Mouse (Mus musculus): ENCODE results near the gene Cnnm1. TPM values are rescaled to one million over a fixed set of nuclear protein-coding genes. Genes with fewer than 3 reads are reported as not detected.

Cnnm1 gene
- total and polyA plus RNA-seq, 3 experiments, result not detected

GRCm38 (mm10) chr19:43526025-43526424, 85.8 kb downstream of the Cnnm1 start:
- peaks cover 7 to 17% of the 10 kb centered on the region in 2 experiments for H3K4me1 ChIP-seq (ENCODE audit: control insufficient read depth in 1 of 2, insufficient read depth in 2 of 2)
- no peak for DNase-seq (ENCODE audit: extremely low read depth)
- TF ChIP-seq JUND (conservative IDR thresholded peaks at IDR 0.05; ENCODE audit: low read depth, low read length) (no peak), GABPA (IDR thresholded peaks at IDR 0.05; ENCODE audit: insufficient replicate concordance, low read depth, low read length) (no peak), ZMIZ1 (IDR thresholded peaks at IDR 0.05; ENCODE audit: low read depth, low read length) (no peak), EP300 (IDR thresholded peaks at IDR 0.05; ENCODE audit: low read length) (no peak), ETS1 (conservative IDR thresholded peaks at IDR 0.05; ENCODE audit: low read depth, low read length) (no peak), NRF1 (IDR thresholded peaks at IDR 0.05; ENCODE audit: low read depth, low read length) (no peak), E2F4 (IDR thresholded peaks at IDR 0.05; ENCODE audit: insufficient replicate concordance, low read depth, low read length) (no peak), PAX5 (IDR thresholded peaks at IDR 0.05; ENCODE audit: low read length) (no peak), SIN3A (IDR thresholded peaks at IDR 0.05; ENCODE audit: low read length) (no peak), ZKSCAN1 (IDR thresholded peaks at IDR 0.05; ENCODE audit: borderline replicate concordance, low read depth, low read length) (no peak), JUN (IDR thresholded peaks at IDR 0.05; ENCODE audit: insufficient read depth, low read depth, low read length) (no peak), ZC3H11A (IDR thresholded peaks at IDR 0.05; ENCODE audit: low read depth, low read length) (no peak), ZNF384 (IDR thresholded peaks at IDR 0.05; ENCODE audit: low read depth, low read length) (no peak), CTCF (conservative IDR thresholded peaks at IDR 0.05 in 1 of 2, IDR thresholded peaks at IDR 0.05 in 1 of 2; ENCODE audit: low read depth in 2 of 2, low read length in 2 of 2) (no peak), HCFC1 (IDR thresholded peaks at IDR 0.05; ENCODE audit: low read depth, low read length) (no peak), KAT2A (IDR thresholded peaks at IDR 0.05; ENCODE audit: insufficient replicate concordance, low read length) (no peak), POLR2A (IDR thresholded peaks at IDR 0.05; ENCODE audit: low read depth, low read length) (no peak), MAX (IDR thresholded peaks at IDR 0.05; ENCODE audit: low read length) (no peak), USF1 (IDR thresholded peaks at IDR 0.05; ENCODE audit: low read depth, low read length) (no peak)
- peaks cover 0 to 6% of the 10 kb centered on the region in 2 experiments for H3K36me3 ChIP-seq (replicated peaks in 1 of 2; ENCODE audit: control insufficient read depth in 1 of 2, insufficient read depth in 1 of 2, low read length in 1 of 2)
- dilution Hi-C loops (cut with MboI; ENCODE audit: extremely low pct_ligation_motif_present, extremely low pct_unique_long_range_greater_than_20kb, low sequenced_read_pairs), result no loop called here
- no peaks in the 10 kb centered on the region for H3K9me3 ChIP-seq (replicated peaks; ENCODE audit: low read length)
- H3K4me3 ChIP-seq (replicated peaks in 1 of 3; ENCODE audit: low read depth in 2 of 3, low read length in 2 of 3, poor library complexity in 1 of 3), result no peak overlapping the region
- in situ Hi-C loops (cut with MboI; ENCODE audit: low pct_ligation_motif_present, low pct_unique_long_range_greater_than_20kb, low sequenced_read_pairs), result loop anchor here (5.0 to 10.0 kb wide), 2 partner anchors 34 to 99 kb away; no protein-coding TSS in a partner anchor
- H3K79me2 ChIP-seq (replicated peaks; ENCODE audit: control insufficient read depth, extremely low read depth, insufficient read depth, poor library complexity, severe bottlenecking), result peaks cover 32% of the 10 kb centered on the region
- no peak overlapping the region for H3K4me2 ChIP-seq (ENCODE audit: insufficient read depth, low read depth, poor library complexity, severe bottlenecking)
- no peaks in the 10 kb centered on the region for H3K27me3 ChIP-seq (replicated peaks)
- H3K27ac ChIP-seq (ENCODE audit: insufficient read depth, low read depth), result no peak overlapping the region
- no peak overlapping the region for H3K9ac ChIP-seq (ENCODE audit: insufficient read depth, low read depth)

- Histone ChIP-seq H3K36me3 (replicated peaks in 1 of 2; ENCODE audit: control insufficient read depth in 1 of 2, insufficient read depth in 1 of 2, low read length in 1 of 2) (no peaks in the 10 kb centered on the region), H3K9ac (ENCODE audit: insufficient read depth, low read depth) (no peak overlapping the region), H3K9me3 (replicated peaks; ENCODE audit: low read length) (no peaks in the 10 kb centered on the region), H3K27me3 (replicated peaks) (no peaks in the 10 kb centered on the region), H3K4me2 (ENCODE audit: insufficient read depth, low read depth, poor library complexity, severe bottlenecking) (peak overlapping the region; percentile 22), H3K27ac (ENCODE audit: insufficient read depth, low read depth) (no peak overlapping the region), H3K4me1 (ENCODE audit: control insufficient read depth in 1 of 2, insufficient read depth in 2 of 2) (peaks cover 8 to 19% of the 10 kb centered on the region in 2 experiments), H3K4me3 (replicated peaks in 1 of 3; ENCODE audit: low read depth in 2 of 3, low read length in 2 of 3, poor library complexity in 1 of 3) (no peak overlapping the region), H3K79me2 (replicated peaks; ENCODE audit: control insufficient read depth, extremely low read depth, insufficient read depth, poor library complexity, severe bottlenecking) (peaks cover 21% of the 10 kb centered on the region)
- no peak for DNase-seq (ENCODE audit: extremely low read depth)
- in situ Hi-C loops (cut with MboI; ENCODE audit: low pct_ligation_motif_present, low pct_unique_long_range_greater_than_20kb, low sequenced_read_pairs), result loop anchor here (5.0 to 10.0 kb wide), 2 partner anchors 35 to 98 kb away; no protein-coding TSS in a partner anchor
- dilution Hi-C loops (cut with MboI; ENCODE audit: extremely low pct_ligation_motif_present, extremely low pct_unique_long_range_greater_than_20kb, low sequenced_read_pairs), result no loop called here
- TF ChIP-seq CTCF (conservative IDR thresholded peaks at IDR 0.05 in 1 of 2, IDR thresholded peaks at IDR 0.05 in 1 of 2; ENCODE audit: low read depth in 2 of 2, low read length in 2 of 2) (peak in 1 of 2 experiments; percentile 76; a peak in 2 of 4 replicates), IRF4 (IDR thresholded peaks at IDR 0.05; ENCODE audit: low read depth, low read length) (no peak), SMC3 (IDR thresholded peaks at IDR 0.05; ENCODE audit: low read depth, low read length) (peak; percentile 83), MEF2A (IDR thresholded peaks at IDR 0.05; ENCODE audit: borderline replicate concordance, low read depth, low read length) (peak; percentile 28; the same call in 1 of the 2 replicates), RAD21 (IDR thresholded peaks at IDR 0.05; ENCODE audit: low read depth, low read length) (peak; percentile 60)
Observed at GRCm38 (mm10) chr19:43527131-43527530, 86.9 kb downstream of the Cnnm1 start.

All from CH12.LX (cell line).